Mouse (Mus musculus): ENCODE measurements at regions not wholly inside any gene's neighbourhood (a gene's known extent, or its start where the extent isn't known, plus 50 kb on each side); places are given as distances from the start of the nearest gene placed in this dataset.
A peak's percentile ranks its signal among the peaks of the same experiment; 100 is the strongest.

- DNase-seq (ENCODE audit: low spot score): no peak
These were observed 185.7 kb downstream of the Hace1 start for GRCm38 (mm10) chr10:45763160-45763955.

- DNase-seq (ENCODE audit: low spot score): peak; percentile 10
These were observed 202.1 kb downstream of the Hace1 start for GRCm38 (mm10) chr10:45779720-45780119.

DNA sequence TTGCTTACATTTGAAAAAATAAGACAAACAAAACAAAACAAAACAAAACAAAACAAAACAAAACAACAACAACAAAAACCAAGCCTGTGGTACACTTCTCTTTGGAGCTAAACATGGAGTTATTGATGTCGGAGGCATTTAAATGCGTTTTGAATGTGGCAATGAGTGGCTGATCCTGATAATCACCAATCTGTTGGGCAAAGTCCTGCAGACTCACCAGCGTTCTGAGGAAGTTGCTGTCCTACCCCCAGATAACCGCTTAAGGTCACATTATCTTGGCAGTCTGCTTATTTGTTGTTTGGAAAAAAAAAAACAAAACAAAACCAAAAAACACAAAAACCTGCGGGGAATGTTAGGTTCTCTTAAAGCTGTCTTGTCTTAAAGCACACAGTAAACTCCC lies 205.4 kb downstream of the Hace1 start:
- no peak for DNase-seq (ENCODE audit: low spot score)

DNA sequence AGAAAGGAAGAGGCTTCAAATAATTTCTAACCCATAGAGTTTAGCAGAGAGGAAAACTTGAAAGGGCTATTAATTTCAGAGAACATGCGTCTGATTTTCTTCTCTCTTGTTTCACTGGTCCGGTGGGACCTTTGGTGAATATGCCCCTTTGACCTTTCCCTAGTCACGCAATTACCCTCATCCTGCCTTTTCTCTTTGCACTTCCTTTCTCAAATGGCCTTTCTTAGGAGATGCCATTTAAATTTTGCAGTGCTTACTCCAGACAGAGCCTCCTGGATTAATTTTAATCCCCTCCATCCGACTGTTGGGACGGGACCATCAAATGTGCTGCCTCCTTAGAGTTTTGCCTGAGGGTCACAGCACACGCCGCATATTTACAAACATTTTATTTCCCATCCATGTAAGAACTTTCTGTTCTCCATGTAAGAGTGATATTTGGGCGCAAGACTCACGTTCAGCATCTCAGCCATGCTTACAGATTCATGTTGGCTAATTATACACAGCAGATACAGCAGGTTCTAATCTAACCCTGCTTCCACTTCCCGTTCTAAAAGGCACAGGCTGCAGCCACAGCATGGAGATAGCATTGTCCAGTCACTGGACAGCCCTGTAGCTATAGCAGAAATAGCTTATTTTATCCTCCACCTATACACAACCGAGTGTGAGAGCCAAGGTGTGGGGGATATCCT lies 206.0 kb downstream of the Hace1 start:
- DNase-seq (ENCODE audit: low spot score): no peak

DNA sequence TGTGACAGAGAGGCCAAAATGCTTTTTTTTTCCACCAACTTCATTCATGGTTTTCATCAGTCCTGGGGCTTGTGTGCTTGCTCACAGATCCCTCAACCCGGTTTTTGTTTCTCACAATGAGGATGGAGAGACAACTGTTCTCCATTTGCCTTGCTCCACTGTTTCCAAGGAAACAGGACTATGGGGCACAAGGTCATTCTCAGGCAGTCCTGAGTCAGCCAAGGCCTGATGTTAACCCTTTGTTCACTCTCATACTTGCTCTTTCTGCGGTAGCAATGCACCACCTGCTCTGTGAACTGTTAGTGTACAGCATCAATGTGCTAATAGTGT lies 206.5 kb downstream of the Hace1 start:
- no peak for DNase-seq (ENCODE audit: low spot score)

DNA sequence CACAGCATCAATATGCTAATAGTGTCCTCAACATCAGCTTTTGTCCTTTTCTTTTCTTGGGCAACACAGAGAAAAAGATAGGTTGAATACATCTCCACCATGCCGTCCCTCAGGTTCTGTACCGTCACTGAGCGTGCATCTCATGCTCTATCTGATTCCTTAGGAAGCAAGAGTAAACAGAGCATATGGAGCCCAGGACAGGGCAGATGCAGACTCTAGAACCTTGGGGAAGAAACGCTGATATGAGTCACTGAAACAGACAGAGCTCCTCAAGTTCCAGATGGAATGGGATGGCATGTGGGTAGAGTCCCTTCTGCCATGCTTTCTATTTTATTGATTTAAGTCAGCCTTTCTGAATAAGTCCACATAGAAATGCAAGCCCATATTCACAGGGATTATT lies 206.9 kb downstream of the Hace1 start:
- DNase-seq (ENCODE audit: low spot score): no peak

DNA sequence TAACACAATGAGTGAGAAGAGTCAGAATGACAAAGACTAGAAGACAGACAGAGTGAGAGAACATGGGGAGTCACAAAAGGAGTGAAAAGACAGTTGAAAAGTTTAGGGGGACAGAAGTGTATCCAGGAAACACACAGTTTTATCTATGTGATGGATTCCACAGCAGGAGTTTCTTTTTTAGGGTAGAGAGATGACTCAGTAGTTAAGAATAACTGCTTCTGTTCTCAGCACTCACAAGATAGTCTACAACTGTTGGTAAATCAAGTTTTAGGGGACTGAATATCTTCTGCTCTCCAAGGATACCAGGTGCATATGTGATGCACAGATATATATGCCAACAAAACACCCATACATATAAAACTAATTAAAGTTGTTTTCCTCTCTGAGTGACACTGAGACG lies 210.7 kb downstream of the Hace1 start:
- DNase-seq (ENCODE audit: low spot score): no peak

- DNase-seq (ENCODE audit: low spot score): no peak
These were observed 218.0 kb downstream of the Hace1 start for GRCm38 (mm10) chr10:45795582-45795981.

DNA sequence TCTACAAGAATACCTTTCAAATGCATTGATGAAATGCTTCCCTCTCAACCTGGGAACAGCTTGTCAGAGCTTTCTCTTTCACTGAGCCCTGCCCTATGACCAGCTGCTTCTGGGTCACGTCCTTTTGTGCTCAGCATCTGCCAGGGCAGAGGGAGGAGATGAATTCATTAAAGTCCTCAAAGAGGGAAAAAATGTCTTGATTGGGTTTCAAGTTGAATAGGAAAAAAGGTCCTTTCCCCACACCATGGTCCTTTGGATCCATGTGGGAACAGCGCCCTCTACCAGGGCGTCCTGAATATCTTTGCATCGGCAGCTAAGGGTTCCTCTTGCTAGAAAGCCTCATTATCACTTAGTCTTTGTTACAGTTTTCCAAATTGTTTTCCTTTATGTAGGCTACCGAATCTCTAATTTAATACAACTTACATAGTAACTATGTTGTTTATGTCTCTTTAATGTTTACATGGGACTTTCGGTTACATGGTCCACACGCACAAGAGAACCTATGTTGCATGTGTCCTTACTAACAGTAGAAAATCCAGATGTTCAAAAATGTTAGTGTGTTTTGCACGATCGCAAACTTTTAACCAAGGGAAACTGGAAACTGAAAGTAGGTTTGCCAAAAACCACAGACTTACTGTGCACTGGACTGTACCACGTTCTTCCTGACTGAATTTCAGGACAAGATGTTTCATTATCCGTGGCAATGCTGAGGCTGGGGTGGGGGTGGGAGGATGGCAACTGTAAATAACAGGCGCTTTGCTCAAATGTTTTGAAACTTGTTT lies 222.6 kb downstream of the Hace1 start:
- DNase-seq (ENCODE audit: low spot score): peak; percentile 17

- no peak for DNase-seq (ENCODE audit: low spot score)
These were observed 223.8 kb downstream of the Hace1 start for GRCm38 (mm10) chr10:45801463-45801862.

DNA sequence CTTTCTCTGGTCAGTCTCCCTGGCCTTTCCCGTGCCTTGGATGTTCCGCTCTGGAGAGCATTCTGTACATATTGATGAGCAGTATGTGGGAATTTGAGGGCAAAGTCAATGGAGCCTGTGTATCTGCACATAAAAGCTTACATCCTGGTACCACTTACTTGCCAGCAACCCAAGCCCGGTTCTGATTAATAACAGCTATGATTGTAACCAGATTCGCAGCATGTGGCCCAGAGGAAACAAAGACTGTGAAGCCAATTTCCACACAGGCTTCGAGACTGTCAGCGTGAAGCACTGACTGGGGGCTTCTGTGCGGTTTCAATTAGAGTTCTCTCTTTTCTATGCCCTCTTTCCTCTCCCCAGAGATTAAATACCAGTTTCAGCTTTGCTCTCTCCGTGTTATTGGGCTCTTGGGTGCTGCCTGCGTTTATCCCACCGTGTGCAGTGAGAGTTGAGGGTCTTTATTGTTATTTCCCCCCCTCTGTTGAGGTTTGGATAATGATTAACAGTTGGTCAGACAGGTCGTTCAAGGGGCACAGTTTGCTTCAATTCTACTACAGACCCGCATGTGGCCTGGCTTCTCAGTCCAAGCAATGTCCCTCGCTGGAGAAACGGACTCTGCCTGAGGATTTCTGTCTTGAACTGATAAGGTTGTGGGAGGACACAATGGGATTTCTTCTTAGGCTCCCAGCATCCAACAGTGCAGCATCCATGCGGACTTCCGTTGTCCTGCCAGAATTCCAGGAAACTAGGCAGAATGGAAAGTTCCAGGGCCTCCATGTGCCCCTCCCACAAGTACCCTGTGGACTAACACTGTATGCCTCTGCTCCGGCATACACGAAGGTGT lies 229.6 kb downstream of the Hace1 start:
- no peak for DNase-seq (ENCODE audit: low spot score)

DNA sequence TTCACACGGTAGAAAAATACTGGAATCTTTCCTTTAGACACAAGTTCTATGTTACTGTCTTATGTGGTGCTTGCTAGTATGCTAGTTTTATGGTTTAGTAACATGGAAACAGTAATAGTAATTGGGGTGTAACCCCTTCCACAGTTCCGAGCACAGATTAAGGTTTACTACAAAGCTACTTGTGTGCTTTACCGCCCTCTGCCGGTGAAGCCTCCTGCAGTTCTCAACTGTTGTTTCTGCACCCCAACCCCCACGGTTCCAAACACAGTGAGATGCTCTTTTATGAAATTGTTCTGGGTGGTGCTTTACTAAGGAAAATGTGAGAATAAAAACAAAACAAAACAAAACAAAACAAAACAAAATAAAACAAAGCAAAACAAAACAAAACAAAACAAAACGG lies 234.3 kb downstream of the Hace1 start:
- peak; percentile 8 for DNase-seq (ENCODE audit: low spot score)

GRCm38 (mm10) chr10:45813804-45814203 lies 236.2 kb downstream of the Hace1 start:
- no peak for DNase-seq (ENCODE audit: low spot score)

DNA sequence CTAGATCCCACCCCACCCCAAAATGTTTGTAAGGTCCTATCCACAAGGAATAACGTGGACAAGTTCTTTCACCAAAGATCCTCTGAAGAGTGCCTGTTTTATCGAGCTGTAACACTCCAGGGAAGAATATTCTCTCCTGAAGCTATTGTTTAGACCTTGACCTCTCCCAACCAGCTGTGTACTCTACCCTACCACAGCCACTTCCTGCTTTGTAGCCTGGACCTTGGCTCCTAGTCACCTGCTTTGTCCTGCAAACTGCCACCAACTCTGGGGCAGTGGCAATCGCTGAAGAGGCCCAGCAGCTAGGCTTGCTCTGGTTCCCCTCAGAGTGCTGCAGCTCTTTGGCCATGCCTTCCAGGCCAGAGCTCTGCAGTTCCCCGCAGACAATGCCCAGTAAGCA lies 239.1 kb downstream of the Hace1 start:
- no peak for DNase-seq (ENCODE audit: low spot score)

DNA sequence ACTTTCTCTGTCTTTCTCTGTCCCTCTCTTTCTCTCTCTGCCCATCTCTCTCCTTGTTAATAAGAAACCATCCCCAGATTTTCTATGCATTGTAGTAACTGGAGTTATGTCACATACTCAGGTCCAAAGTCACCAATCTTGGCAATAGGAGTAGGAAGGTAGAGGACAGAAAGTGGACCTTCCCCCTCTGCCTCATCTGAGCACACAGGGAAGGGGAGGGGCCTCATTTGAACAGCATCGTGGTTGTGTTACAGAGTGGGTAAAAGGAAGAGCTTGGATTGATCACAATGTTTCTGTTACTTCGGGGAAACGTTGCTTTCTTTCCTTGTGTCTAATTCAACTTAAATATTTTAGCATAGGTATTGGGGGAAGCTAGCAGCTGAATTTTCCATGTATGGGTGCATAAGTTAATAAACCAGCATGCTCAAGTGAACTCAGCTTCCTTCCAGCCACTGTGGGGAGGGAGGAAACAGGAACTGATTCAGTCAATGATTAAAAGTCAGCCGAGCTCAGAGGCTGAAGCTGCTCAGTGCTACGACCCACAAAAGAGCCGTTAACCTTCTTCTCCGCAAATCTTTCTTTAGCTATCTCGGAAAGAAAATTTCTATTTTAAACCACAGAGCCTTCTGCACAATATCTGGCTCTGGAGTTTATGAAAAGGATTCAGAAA lies 243.5 kb downstream of the Hace1 start:
- no peak for DNase-seq (ENCODE audit: low spot score)

DNA sequence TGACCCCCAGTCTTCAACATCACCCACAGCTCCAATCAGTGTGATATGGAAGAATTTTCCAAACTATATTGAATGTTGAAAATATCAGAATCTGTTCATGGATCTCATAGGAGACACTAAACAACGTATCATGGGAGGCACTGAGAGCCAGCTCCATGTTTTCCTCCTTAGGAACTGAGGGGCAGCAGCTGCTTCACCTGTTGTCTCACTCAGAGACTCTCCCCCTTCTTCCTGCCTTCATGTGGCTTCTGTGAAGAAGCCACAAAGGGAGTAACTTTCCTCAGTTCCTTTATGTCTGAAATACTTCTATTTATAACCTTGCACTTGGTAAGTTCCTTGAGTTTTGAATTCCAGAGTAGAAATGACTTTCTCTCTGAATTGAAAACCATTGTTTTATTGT lies 244.6 kb downstream of the Hace1 start:
- no peak for DNase-seq (ENCODE audit: low spot score)

- DNase-seq (ENCODE audit: low spot score): no peak
These were observed 246.0 kb downstream of the Hace1 start for GRCm38 (mm10) chr10:45823612-45824011.

- DNase-seq (ENCODE audit: low spot score): no peak
These were observed 271.0 kb downstream of the Hace1 start for GRCm38 (mm10) chr10:45848654-45849053.

DNA sequence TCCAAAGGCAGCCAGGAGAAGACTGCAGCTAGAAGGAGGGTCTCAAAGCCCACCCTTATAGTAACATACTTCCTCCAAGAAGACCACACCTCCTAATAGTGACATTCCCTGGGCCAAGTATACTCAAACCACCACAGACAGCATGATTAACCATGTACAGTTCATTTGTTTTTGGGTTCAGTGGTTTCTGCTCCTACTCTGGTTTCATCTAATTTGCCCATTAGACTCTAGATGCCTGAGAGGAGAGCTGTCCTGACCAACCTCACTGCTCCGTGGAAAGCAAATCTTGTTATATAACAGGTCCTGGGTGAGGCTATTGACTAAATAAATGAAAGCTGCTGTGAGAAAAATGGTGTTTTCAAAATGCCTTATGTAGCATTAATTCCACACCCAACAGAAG lies 272.2 kb downstream of the Hace1 start:
- DNase-seq (ENCODE audit: low spot score): no peak

- no peak for DNase-seq (ENCODE audit: low spot score)
These were observed 273.0 kb downstream of the Hace1 start for GRCm38 (mm10) chr10:45850625-45851024.

DNA sequence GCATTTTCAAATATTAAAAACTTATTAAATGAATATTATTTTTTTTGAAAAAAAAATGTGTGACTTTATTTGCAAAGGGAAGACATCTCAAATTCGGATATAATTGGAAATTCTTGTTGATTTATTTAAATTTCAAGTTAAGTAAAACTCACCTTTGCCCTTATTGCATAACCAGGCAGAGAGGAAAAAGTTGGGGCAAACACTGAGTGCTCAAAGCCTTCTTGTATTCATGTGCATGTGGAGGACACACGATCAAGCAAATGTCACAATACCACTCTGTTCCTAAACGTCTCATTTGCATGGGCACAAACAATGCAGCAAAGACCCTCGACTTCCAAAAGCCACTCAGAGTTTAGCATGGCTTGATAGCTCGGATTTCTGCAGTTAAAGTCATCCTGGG lies 275.1 kb downstream of the Hace1 start:
- no peak for DNase-seq (ENCODE audit: low spot score)

DNA sequence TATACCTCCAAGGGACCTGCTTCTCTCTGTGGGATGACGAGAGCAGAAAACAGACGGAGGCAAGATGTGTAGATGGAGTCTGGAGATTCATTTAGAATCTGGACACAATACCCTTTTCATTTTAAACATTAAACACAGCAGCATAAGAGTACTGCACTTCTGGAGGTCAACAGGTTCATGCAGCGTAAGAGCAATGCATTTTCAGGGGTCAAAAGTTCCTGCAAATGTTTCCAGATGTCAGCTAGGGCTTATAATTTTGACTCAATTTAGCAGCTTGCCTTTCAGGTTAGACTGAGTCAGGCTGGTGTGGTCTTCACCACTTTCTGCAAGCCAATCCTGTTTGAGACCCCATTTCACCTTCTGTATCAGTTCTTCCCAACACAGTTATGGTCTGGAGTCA lies 277.9 kb downstream of the Hace1 start:
- no peak for DNase-seq (ENCODE audit: low spot score)
